Mouse (Mus musculus) regulatory T cell (primary cell): ENCODE measurements around the gene Kank4.

Source experiments
- in situ Hi-C: fragments of 300-600 bp; cut with MboI, MseI; formaldehyde crosslinking; loops from one replicate; pipeline ENCODE4 v1.15.1; 2025; ENCODE audit warnings: high pct_unique_total_duplicates

The Kank4 gene

DNA sequence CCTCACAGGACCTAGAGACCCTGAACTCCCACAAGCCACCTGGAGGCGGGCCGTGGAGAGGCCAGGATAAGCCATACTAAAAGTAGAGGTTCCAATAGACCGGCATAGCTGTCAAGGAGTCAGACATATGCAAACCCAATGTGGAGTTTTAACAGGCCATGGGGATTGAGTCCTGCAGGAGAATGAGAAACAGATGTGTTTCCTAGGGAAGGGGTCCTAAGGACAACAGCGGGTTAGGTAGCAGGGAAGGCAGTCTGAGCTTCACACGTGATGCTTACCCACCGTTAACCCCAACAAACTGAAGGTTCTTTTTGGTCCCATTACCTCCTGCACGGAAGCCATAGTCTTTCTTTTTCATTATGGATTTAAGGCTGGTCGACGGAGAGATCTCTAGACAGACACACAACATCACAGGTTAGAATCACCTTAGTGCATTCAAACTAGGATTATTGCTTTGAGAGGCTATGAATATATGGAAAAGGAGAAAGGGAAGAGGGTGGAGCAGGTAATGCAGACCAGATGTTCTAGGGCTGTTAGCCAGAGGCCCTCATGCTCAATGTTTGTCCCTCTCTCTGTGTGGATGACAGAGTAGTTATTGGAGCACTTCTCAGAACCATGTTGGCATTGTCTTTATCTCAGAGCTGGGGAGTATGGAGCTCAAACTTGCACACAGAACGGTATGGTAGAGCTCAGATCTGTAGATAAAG is 40.5 kb downstream of the Kank4 start:
- in situ Hi-C loops = no loop called here

DNA sequence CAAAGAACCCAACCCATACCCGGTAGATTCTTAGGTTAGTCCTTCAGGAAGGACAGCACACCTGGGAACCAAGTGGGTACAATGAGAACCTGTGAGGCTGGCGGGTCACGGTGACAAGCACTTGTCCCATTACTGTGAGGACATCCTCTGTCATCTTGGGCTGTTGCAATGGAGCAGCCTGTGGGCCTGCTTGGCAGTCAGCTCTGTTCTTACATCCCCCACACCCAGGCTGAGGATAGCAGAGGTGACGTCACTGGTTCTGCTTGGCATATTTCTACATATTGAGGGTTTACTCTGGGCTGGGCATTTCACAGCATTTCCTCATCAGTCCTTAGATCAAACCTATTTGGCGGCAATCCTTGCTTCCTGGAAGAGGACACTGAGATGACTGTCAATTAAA is 43.6 kb downstream of the Kank4 start:
- in situ Hi-C loops = no loop called here

DNA sequence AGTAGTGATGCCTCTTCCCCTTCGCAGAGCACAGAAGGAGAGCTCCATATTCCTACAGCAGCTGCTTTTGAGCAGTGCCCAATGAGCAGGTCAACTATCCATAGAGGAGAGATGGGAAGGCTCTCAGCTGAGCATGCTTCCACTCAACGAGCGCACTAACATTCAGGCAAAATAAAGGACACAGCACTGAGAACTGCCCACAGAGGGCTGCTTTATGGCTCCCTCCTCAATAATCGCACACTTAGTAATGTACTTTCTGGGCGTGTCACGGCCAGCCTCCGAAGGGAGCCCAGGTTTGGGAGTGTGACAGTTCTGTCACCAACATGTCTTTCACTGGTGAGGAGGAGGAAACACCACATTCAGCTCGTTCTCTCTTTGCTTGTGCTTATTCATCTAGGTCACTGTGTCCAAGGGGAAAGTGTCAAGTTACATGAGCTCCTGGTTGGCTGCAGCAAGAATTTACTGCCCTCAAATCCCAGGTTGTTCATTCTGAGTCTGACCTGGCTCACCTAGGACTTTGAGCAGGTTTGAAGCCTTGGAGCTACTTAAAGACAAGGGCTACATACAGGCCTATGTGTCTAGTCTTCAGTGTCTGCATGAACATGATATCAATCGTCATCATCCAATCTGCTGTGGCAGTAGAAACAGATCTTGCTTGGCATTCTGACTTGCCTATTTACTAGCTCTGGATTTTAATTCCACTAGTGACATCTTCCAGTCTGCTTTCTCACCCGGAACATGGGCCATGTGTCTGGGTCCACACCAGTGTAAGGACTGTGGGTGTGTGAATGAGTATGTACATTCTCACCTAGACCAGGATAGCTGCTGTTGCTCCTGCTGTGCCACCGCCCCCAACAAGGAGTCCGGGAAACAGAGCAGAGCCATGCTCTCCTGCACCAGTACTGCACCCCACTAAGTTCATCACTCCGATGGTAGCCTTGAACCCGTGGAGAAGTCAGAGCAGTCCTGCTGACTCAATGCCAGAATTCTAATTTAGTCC is 49.9 kb downstream of the Kank4 start:
- in situ Hi-C loops = no loop called here

DNA sequence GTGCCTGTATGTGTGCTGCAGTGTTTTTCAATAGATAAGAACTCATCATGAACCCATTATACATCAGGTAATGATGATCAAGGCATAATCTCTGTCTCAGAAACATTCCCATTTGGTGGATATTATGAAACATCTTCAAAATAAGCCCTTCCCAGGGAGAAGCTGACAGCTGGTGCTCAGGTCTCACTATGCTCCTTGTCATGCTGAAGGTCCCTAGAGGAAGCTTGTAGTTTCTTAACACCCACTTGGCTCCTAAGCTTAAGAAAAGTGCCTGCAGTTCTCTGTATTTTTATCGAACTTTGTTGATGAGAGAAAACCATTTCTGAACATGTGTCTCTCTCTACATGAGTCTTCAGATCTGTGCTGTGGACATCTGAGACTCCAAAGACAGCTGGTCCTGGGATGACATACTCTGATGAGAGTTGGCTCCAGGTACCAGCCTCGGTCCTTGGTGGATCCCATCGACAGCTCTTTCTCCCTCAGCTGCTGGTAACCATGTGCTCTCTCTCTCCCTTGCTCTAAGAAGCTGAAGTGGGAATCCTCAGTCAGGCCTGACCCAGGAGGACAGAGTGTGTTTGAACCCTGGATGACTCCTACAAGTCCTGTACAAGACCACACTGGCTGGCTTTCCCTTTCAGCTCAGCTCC is 58.3 kb downstream of the Kank4 start:
- in situ Hi-C loops = no loop called here

DNA sequence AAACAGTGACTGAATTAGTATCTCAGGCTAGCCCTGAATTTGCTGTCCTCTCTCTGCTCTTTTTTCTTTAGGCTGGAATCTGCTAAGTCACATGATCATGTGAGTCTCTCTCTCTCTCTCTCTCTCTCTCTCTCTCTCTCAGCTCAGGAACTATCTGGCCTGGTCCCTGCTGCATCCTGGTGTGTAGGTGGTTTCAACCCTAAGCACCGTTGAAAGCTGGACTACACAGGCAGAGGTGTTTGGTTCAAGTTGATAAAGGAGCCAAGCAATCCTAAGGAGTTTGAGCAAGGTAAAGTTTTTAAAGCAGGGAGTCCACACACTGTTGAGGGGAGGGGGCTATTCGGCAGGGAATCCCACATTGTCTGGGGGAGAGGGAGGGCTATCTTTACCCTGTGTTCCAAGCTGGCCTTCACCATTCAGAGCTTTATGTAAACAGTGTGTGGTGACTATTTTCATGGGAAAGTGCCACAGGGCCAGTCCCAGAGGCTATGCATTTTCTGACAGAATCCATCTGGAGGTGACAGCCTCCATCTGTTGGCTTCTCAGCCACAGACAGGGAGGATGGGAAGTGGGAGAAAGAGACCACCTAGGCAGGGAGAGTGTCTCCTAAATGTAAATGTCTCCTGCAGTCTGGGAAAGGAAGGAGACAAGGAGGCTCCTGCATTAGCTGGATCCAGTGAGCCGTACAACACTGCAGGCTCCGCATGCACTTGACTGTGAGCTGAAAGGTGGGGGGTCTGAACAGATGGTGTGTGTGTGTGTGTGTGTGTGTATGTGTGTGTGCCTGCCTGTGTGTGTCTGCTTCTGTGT is 59.1 kb downstream of the Kank4 start:
- in situ Hi-C loops = no loop called here

DNA sequence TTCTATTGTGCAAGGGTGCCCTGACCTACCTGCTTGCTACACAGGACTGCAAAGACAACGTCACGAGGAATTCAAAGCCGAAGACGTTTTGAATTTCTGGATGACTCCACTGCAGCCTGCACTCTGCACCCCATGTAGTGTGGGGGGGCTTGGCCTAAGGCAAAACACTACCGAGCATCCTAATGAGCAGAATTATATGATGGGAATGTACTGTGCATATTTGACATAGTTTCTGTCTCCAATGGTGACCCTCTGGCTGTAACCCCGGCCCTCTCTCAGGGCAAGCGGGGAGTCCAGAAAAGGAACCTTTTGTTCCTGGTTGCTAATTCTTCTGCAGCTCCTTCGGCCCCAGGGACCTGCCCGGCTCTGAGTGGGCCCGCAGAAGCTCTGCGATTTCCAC is 61.2 kb downstream of the Kank4 start:
- in situ Hi-C loops = no loop called here

DNA sequence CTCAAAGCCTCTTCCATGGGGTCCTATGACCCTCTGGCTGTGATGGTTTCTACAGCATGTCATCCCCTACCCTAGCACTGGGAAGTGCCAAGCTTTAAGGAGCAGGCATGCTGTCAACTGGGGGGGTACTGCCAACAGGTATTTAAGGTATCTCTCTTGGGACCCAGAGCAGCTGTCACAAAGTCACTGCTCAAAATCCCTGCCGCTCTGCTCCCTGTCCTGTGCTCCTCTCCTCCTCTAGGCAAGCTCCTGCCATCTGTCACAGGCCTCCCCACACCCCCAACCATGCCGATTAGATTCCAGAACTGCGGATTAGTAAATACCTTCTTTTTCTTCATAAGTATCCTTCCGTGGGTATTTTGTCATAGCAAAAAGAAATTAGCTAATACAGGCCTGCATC is 62.9 kb downstream of the Kank4 start:
- in situ Hi-C loops = loop anchor here (5.0 kb wide), 1 partner anchor 568 kb away; no protein-coding TSS in a partner anchor

DNA sequence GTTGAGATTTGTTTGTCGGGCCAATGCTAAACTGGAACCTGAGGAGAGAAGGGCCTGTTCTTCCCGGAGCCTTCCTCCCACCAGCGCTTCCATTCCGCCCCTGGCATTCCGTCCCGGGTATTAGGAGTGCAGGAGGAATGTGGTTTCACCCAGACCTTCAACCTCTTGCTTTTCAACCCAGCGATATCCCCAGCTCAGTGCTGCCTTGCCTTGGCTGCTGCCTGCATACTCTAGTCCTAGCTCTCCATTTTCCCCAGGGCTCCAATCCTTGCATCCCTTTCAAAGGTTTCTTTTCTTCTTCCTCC is 73.5 kb downstream of the Kank4 start:
- in situ Hi-C loops = no loop called here

DNA sequence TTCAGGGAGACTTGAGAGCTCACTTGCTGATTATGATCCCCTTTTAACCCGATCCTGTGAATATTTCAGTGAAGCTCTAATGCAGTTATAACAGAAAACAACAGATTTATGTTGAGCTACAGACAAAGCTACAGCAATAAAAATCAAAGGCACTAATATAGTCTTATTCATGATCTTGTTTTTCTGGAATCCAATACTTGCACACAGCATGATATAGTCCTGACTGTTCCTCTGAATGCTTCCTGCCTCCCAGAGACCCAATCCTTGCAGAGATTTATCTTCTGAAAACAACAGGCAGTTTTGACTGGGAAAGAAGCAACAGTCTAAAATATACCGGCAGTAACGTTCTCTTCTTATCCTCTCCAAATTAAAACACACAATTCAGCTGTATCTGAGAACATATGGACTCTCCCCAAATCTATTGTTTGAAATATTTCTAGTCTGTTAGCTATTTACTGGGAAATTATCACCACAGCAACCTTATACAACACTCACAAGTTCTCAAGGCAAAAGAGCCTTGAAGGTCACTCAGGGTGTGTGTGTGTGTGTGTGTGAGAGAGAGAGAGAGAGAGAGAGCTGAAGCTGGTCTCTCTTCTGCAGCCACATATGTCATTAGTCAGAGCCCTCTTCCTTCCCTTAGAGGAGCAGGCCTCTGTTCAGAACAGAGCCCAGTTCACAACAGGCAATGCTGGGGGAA is 74.0 kb downstream of the Kank4 start:
- in situ Hi-C loops = no loop called here

DNA sequence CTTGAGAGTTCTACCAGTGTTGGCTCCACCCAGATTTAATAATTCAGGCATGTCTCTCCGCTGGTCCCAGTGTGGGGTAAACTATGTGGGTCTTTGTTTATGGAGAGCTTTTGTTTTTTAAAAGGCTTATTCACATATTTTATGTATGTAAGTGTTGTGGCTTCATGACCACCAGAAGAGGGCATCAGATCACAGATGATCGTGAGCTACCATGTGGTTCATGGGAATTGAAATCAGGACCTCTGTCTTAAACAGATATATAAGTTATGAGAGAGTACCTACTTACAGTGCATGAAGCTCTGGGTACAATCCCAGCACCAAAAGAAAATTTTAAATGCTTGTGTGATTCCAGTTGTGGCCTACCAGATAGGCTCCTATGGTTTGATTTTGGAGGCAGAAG is 77.6 kb downstream of the Kank4 start:
- in situ Hi-C loops = no loop called here

DNA sequence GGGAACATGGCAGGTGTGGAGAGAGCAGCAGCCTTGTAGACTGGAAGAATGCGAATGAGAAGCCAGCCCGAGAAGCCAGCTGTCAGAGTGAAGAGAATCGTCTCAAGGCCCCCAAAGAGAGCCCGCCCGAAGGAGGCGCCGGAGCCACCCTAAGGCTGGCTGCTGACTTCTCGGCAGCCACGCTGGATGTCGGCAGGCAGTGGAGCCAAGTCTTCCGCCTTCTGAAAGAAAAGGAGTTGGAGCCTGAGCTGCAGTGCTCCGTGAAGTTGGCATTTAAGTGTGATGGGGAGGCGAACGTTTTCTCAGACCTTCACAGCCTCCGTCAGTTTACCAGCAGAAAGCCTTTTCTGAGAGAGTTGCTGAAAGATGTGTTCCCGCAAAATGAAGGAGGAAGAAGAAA is 83.7 kb downstream of the Kank4 start:
- in situ Hi-C loops = no loop called here

DNA sequence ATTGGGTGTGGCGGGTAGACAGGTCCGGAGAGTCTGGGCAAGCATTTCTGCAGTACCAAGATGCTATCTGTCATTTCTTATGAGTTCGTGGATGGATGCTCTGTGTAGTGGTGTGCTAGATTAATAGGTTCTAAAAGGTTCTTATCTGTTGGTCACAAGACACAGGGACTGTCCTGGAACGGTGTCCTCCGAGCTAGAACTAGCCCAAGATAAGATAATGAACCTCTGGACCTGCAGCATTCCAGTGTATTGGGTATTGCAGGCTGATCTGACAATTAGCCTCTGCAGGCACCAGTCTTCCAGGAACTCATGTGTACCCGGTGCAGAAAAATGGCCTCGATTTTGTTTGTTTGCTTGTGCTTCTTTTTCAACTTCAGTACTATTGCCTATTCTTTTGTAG is 88.6 kb downstream of the Kank4 start:
- in situ Hi-C loops = no loop called here

DNA sequence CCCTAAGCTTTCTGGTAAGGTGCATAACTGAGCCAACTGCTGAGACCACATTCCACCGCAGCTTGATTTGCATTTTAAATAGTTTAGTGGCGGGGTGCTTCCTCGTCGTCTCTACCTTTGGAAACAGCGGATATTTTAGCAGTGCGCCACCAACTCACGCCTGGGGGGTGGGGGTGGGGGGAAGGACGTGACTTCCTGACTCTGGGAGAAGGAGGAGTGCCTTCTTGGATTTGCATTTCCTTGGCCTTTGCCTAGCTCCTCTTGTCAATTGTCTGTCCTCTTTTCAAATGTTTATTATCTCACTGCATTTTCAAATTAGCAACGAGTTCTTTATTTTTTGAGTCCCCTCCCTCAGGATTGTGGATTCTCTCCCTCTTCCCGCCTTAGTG is 89.4 kb downstream of the Kank4 start:
- in situ Hi-C loops = no loop called here

DNA sequence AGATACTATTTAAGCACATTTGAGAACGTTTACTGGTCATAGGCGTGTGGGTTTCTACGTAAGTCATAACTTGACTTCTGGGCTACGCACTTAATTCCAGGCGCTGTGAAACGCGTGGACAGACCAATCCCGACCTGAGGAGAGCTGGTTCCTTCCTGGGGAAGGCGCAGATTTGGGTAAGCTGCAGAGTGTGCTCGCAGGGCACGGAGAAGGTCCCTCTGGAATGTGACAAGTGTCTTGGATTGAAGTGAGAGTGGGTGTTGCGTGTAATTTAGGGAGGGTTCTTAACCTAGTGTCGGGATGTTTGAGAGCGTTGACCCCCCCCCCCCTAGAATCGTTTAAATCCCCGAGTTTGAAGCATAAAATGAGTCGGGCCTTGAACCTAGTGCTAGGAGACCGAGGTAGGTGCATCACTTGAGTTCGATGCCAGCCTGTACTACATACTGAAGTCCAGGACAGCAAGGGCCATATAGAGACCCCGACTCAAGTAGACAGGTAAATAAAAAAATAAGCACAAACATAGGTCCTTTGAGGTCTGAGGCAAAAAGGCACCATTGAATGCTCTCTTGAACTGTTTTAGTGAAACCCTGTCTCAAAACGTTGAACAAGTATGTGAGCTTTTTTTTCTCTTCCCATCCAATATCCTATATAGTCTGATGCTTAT is 89.9 kb downstream of the Kank4 start:
- in situ Hi-C loops = no loop called here

DNA sequence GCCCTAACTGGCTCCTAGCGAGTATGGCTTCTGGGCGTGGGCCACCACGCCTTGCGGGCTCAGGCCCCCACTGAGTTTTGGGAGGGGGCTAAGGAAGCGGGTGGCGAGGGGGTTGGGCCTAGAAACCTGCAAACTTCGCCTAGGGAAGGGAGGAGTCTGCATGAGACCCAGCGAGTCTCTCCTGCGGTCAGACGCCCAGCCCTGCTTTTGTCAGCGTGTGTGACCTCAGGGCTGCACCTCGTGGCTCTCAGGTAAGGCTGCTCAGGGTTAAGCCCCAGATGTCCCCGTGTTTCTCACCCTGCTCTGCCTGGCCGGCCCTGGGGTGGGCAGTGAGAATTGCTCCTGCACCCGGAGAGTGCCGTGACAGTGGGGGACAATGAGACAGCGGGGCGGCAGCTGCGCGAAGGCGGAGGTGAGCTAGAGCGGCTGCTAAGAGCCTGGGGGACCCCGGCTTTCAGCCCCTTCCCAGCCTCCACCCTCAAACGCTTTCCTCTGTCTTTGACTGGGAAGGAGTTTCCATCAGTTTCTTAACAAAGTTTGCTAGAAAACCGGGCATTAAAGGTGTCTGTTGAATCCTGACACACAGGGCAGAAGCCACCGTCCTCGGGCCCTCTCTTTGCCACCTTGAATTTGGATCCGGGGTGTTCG is 90.6 kb downstream of the Kank4 start, which contains the start of gene L1td1:
Gene L1td1 (plus strand): TSS at position 145 of the 648 bp plus-strand sequence.
- in situ Hi-C loops = no loop called here

DNA sequence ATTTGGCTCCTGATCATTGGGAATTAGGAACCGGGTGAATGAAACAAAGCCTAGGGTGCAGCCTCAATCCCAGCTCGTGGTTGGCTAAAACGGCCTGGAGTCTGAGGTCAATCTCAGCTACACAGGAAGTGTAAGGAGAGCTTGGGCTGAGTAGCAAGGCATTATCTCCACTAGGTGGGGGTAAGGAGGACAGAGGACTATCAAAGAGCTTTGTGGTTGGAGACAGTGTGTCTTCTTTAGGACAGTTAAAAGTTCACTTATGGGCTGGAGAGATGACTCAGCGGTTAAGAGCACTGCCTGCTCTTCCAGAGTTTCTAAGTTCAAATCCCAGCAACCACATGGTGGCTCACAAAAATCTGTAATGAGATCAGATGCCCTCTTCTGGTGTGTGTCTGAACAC is 91.9 kb downstream of the Kank4 start:
- in situ Hi-C loops = no loop called here

DNA sequence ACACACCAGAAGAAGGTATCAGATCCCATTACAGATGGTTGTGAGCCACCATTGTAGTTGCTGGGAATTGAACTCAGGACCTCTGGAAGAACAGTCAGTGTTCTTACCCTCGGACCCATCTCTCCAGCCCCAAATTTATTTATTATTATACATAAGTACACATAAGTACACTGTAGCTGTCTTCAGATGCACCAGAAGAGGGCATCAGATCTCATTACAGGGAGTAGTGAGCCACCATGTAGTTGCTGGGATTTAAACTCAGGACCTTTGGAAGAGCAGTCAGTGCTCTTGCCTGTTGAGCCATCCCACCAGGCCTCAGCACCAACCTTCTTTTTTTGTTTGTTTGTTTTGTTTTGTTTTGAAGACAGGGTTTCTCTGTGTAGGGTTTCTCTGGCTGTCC is 92.7 kb downstream of the Kank4 start:
- in situ Hi-C loops = loop anchor here (25.0 kb wide), 1 partner anchor 387 kb away; no protein-coding TSS in a partner anchor

DNA sequence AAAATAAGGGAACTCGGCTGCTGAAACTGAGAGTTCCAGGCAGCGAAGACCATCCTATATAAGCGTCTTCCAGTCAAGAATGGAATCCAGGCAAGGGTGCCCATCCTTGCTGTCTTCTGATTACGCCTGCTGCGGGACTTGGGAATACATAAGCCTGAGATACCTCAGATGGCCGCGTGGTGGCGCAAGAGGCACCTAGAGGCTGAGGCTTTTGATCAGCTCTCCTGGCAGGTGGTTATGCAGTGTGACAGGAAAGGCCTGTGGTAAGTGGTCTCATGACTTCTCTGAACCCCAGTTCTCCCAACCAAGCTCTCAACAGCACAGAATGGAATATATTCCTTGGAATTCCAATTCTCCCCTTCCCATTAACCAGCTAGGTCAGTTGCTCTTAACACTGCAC is 94.9 kb downstream of the Kank4 start:
- in situ Hi-C loops = loop anchor here (25.0 kb wide), 1 partner anchor 385 kb away; no protein-coding TSS in a partner anchor

DNA sequence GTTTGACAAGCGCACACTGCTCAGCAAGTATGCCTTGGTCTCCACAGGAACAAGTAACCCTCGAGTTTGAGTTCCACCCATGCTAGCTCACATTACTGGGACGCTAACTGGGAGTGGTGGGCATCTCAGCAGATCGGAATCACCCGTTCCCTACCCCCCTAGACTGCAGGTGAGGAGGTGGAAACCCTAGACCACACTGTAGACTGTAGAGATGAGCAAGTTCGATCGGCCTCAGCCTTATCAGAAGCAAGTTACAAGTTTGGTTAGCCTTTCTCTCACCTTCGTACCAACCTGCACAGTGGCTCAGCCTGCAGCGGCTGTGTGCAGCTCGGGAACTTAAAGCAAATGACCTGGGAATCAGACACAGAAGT is 98.8 kb downstream of the Kank4 start:
- in situ Hi-C loops = loop anchor here (10.0 to 25.0 kb wide), 2 partner anchors 381 to 466 kb away; no protein-coding TSS in a partner anchor
